Mouse (Mus musculus) layer of hippocampus, adult 8-10 months (tissue): ENCODE results near the gene Maged1. TPM values are rescaled to one million over a fixed set of nuclear protein-coding genes. Genes with fewer than 3 reads are reported as not detected.

Source experiments
- DNase-seq, 2 experiments: peaks; one replicate each; pipeline ENCODE4 v3.0.0; 2022; ENCODE audit warnings: low spot score in 2 of 2
- total RNA-seq, 4 experiments: library from RNA; stranded (reverse); gene quantifications; 2 replicates each; pipeline ENCODE4 v1.2.4; 2022

The Maged1 gene
- total RNA-seq = 100 to 1,000 TPM; 510 to 549 (median 529) TPM

GRCm38 (mm10) chrX:94541918-94542355, at the start of gene Maged1:
Gene Maged1 (minus strand): TSS chrX:94542143.
- peak; percentile 93 to 94 for DNase-seq

- no peak for DNase-seq
Observed at GRCm38 (mm10) chrX:94580251-94580650, 38.3 kb upstream of the Maged1 start.

- DNase-seq = no peak
Observed at GRCm38 (mm10) chrX:94564694-94565093, 22.8 kb upstream of the Maged1 start.

- DNase-seq = no peak
Observed at GRCm38 (mm10) chrX:94562392-94562791, 20.4 kb upstream of the Maged1 start.

- DNase-seq = no peak
Observed at GRCm38 (mm10) chrX:94548227-94548626, 6.3 kb upstream of the Maged1 start.

GRCm38 (mm10) chrX:94545941-94546340, 4.0 kb upstream of the Maged1 start:
- DNase-seq = no peak

GRCm38 (mm10) chrX:94544923-94545322, 3.0 kb upstream of the Maged1 start:
- no peak for DNase-seq

- DNase-seq = no peak
Observed at GRCm38 (mm10) chrX:94542536-94542935, 593 bp upstream of the Maged1 start.

GRCm38 (mm10) chrX:94541206-94541605, 737 bp downstream of the Maged1 start:
- DNase-seq = no peak

- DNase-seq = peak; percentile 53 to 54
Observed at GRCm38 (mm10) chrX:94540341-94541201, 1.4 kb downstream of the Maged1 start.

- DNase-seq = no peak
Observed at GRCm38 (mm10) chrX:94534346-94534745, 7.6 kb downstream of the Maged1 start.

- DNase-seq = no peak
Observed at GRCm38 (mm10) chrX:94530301-94530700, 11.6 kb downstream of the Maged1 start.

- no peak for DNase-seq
Observed at GRCm38 (mm10) chrX:94522166-94522565, 19.8 kb downstream of the Maged1 start.

GRCm38 (mm10) chrX:94508442-94508819, 33.5 kb downstream of the Maged1 start:
- no peak for DNase-seq

GRCm38 (mm10) chrX:94507698-94508441, 34.1 kb downstream of the Maged1 start:
- peak in 1 of 2 experiments; percentile 2 for DNase-seq

- DNase-seq = no peak
Observed at GRCm38 (mm10) chrX:94486001-94486792, 55.7 kb downstream of the Maged1 start.

Other genes with a start within 250 kb of the Maged1 start
- under 1 TPM in 2 of 4 experiments, not detected in 2; 0.14 to 0.16 TPM for gene Fam90a1b, start 175.4 kb downstream of the Maged1 start, total RNA-seq
- gene Apoo, start 175.0 kb downstream of the Maged1 start, total RNA-seq = 10 to 100 TPM; 47.8 to 74.7 (median 63.2) TPM
- 10 to 100 TPM; 35.1 to 43.2 (median 38.3) TPM for gene Gspt2, start 93.9 kb upstream of the Maged1 start, total RNA-seq
- gene Zxdb, start 182.4 kb upstream of the Maged1 start, total RNA-seq = 10 to 100 TPM; 16.9 to 19.6 (median 18.2) TPM